Mouse (Mus musculus) hindlimb bud, embryonic 11.5 days (tissue): ENCODE measurements around the gene Wscd2.

Experiments used
- DNase-seq: peaks from one replicate; pipeline ENCODE4 v3.0.0-alpha.2; 2012; ENCODE audit warnings: low read depth, low spot score; ENCODE audit errors: extremely low spot score

Gene Wscd2

GRCm38 (mm10) chr5:113490033-113490432 lies at the start of gene Wscd2:
TSS of gene Wscd2 (plus strand) at chr5:113490333.
- DNase-seq: no peak

GRCm38 (mm10) chr5:113442180-113442579 lies 48.0 kb upstream of the Wscd2 start:
- no peak for DNase-seq

GRCm38 (mm10) chr5:113448023-113448734 lies 42.0 kb upstream of the Wscd2 start:
- DNase-seq: no peak

- no peak for DNase-seq
These were observed 40.8 kb upstream of the Wscd2 start for GRCm38 (mm10) chr5:113449336-113449735.

GRCm38 (mm10) chr5:113452691-113453090 lies 37.4 kb upstream of the Wscd2 start:
- DNase-seq: no peak

GRCm38 (mm10) chr5:113453356-113453755 lies 36.8 kb upstream of the Wscd2 start:
- DNase-seq: no peak

GRCm38 (mm10) chr5:113456020-113456419 lies 34.1 kb upstream of the Wscd2 start:
- no peak for DNase-seq

GRCm38 (mm10) chr5:113456756-113457155 lies 33.4 kb upstream of the Wscd2 start:
- no peak for DNase-seq

- no peak for DNase-seq
These were observed 32.9 kb upstream of the Wscd2 start for GRCm38 (mm10) chr5:113457260-113457659.

GRCm38 (mm10) chr5:113459942-113460341 lies 30.2 kb upstream of the Wscd2 start:
- no peak for DNase-seq

GRCm38 (mm10) chr5:113461582-113461981 lies 28.6 kb upstream of the Wscd2 start:
- no peak for DNase-seq

GRCm38 (mm10) chr5:113461998-113462625 lies 28.0 kb upstream of the Wscd2 start:
- DNase-seq: no peak

GRCm38 (mm10) chr5:113464731-113465130 lies 25.4 kb upstream of the Wscd2 start:
- DNase-seq: no peak

- DNase-seq: no peak
These were observed 23.6 kb upstream of the Wscd2 start for GRCm38 (mm10) chr5:113466536-113466935.

GRCm38 (mm10) chr5:113467072-113467471 lies 23.1 kb upstream of the Wscd2 start:
- no peak for DNase-seq

GRCm38 (mm10) chr5:113467765-113468164 lies 22.4 kb upstream of the Wscd2 start:
- no peak for DNase-seq

GRCm38 (mm10) chr5:113468625-113469024 lies 21.5 kb upstream of the Wscd2 start:
- no peak for DNase-seq

GRCm38 (mm10) chr5:113469231-113469630 lies 20.9 kb upstream of the Wscd2 start:
- DNase-seq: no peak

GRCm38 (mm10) chr5:113469826-113470225 lies 20.3 kb upstream of the Wscd2 start:
- no peak for DNase-seq

GRCm38 (mm10) chr5:113471417-113471816 lies 18.7 kb upstream of the Wscd2 start:
- DNase-seq: no peak

GRCm38 (mm10) chr5:113472339-113472738 lies 17.8 kb upstream of the Wscd2 start:
- DNase-seq: no peak

- no peak for DNase-seq
These were observed 13.3 kb upstream of the Wscd2 start for GRCm38 (mm10) chr5:113476816-113477215.

GRCm38 (mm10) chr5:113479075-113479474 lies 11.1 kb upstream of the Wscd2 start:
- DNase-seq: no peak
